Mouse (Mus musculus): ENCODE results near the gene Hpcal1.
A peak's percentile ranks its signal among the peaks of the same experiment; 100 is the strongest.
"Not testable (repeated sequence)": the region's sequence is repeated elsewhere in the genome, so short reads cannot be mapped to it uniquely, and the experiment has no call there.

Hpcal1 gene

DNA sequence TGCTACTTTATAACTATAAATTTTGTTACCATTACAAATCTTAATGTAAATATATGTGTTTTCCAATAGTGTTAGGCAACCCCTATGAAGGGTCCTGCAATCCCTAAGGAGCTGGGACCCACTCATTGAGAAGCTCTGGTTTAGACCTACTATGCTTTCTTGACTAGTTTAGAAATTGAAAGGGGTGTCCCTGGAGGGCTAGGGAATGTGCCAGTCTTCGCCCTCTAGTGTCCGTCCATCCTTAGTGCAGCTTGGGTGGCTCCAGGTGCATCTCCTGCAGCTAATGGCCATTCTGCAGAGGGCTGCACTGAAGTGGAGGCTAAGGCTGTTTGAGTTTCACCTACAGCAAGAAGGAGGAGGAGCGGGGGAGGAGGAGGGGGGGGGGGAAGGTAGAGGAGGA is 87.7 kb downstream of the Hpcal1 start:
- DNase-seq (ENCODE audit: low read depth, low spot score), result peak; percentile 73

DNA sequence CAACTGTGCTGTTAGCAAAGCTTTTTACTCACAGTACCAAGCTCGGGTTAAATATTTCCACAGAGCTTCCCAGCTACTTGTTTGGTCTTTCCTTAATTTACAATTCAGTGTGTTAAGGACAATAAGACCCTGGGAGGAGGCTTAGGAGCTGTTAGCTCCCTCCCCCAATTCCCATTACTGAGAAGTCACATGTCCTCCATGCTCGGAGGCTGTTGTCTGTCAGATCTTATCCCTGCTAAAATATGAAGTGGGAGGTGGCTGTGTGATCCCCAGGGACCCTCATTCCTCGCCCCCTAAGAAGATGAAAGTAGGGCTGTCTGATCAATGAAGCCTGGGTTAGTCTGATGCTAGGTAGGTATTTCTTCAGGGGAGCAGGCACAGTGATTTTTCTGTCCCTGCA is 88.4 kb downstream of the Hpcal1 start:
- no peak for DNase-seq (ENCODE audit: low read depth, low spot score)

DNA sequence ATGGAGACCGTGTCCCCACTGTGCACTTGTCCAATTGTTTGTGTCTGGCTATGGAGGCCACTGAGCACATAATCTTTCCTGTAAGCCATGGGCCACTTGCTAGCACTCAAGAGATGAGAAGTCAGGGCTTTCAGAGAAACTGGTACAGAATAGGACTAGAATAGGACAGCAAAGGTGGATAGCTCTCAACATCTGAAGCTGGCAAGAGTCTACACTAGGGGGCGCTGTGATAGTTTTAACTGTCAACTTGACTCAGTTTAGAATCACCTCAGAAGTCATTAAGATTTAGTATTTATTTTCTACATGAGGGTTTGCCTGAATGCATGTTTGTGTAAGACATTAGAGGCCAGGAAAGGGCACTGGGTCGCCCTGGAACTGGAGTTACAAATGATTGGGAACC is 98.8 kb downstream of the Hpcal1 start:
- DNase-seq (ENCODE audit: low read depth, low spot score), result peak; percentile 27

DNA sequence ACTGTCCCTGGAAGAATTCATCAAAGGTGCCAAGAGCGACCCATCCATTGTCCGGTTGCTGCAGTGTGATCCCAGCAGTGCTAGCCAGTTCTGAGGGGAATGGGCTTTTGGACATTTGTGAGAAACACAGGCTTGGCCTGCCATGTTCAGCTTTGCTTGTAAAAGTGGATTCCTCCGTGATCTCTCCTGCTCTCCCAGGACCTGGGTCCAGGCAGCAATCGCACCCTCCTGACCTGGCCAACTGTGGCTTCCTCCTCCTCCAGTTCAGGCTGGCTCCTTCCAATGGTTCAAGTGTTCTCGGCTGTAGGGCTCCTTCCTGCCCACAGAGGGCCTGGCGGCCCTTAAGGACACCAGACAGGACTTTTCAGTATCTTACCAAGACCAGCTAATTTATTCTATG is 100.5 kb downstream of the Hpcal1 start:
- no peak for DNase-seq (ENCODE audit: low read depth, low spot score)

DNA sequence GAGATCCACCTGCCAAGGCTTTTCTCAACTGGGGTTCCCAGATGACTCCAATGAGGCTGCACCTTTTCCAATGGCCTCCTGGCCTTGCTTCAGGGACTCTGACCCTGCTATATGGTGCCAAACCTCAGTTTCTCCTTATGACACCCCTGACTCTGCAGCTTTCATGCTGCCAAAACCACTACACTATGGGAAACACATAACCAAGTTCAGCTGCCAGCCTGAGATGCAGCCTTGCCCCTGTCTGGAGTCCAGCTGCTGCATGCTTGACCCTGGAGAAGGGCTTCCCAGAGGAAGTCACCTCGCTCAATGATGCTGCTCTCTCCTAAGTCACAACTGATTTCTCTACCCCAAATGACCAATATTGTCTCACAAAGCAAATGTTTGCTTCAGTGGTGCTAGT is 102.1 kb downstream of the Hpcal1 start:
- no peak for DNase-seq (ENCODE audit: low read depth, low spot score)

DNA sequence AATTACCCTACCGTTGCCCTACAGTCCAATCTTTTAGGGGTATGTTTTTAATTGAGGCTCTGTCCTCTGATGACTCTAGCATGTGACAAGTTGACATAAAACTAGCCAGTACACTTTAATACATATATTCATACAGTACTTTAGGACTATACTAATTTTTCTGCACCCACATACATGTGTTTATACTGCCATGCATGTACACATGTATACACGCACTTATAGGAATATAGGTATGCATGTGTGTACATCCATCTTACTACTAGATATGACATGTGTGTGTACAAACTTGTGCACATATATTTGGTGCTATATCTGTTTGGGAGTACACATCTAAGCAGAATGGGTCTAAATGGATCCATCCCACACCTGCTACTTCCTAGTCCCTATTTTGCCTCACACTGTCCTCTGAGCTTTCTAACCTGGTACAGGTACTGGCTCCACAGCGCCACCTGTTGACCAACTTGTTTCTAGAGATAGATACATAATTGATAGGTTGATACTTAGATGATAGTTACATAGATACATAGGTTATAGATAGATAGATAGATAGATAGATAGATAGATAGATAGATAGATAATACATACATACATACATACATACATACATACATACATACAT is 105.1 kb downstream of the Hpcal1 start:
- peak; percentile 85 for DNase-seq (ENCODE audit: low read depth, low spot score)

DNA sequence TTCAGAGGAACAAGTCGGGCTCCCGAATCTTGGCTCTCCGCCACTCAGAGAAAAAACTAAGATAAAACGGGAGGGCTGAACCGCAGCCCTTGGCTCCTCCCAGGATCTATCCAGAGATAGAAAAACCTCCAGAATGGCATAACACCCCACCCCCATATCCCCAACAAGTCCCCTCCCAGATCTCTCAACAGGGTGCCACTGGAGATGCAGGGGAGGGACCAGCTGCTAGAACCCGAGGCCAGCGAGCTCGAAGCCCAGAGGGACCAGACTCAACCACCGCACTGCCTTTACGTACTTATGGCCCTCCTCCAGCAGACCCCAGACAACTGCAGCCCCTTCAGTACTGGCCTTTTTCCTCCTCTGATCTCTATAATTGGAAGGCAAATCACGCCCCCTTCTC is 107.6 kb downstream of the Hpcal1 start:
- DNase-seq (ENCODE audit: low read depth, low spot score), result not testable (repeated sequence)

DNA sequence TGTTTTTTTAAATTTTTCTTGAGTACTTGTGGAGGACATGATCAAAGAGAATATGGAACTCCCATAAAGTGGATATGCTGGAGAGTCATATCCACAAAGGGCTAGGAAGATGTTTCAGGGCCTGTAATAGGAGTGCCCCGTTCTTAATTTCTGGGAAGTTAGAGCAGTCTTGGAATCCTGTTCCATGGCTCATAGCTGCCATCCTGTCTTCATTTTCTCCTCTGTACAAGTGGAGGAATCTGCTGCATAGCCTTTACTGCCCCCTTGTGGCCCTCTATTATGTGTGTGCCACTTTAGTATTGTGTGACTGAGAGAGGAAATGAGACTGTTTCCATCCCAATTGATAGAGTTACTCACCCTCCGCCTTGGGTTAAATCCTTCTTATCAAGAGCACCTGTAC is 117.9 kb downstream of the Hpcal1 start:
- peak; percentile 82 for DNase-seq (ENCODE audit: low read depth, low spot score)

DNA sequence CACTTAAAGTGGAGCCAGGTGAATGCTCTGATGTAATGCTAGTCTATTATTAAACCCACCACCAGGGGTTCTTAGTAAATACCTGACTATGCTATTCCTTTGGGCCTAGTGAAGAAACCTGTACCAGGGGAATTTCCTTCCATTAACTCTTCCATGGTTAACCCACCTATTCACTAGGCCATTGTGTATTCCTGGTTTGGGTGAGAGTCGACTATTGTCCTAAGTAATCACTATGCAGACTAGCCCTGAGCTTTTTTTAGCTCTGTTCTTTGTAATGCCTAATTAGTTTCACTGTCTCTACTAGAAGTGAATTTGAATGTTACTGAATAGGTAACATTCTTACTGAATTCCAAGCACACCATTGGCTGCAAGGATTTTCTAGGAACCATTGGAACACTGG is 144.6 kb downstream of the Hpcal1 start:
- DNase-seq (ENCODE audit: low read depth, low spot score), result not testable (repeated sequence)

Data from CD4-positive, CD25-positive, alpha-beta regulatory T cell, adult 2 months (primary cell).